Mouse (Mus musculus): ENCODE data around the gene Odf2.

DNA sequence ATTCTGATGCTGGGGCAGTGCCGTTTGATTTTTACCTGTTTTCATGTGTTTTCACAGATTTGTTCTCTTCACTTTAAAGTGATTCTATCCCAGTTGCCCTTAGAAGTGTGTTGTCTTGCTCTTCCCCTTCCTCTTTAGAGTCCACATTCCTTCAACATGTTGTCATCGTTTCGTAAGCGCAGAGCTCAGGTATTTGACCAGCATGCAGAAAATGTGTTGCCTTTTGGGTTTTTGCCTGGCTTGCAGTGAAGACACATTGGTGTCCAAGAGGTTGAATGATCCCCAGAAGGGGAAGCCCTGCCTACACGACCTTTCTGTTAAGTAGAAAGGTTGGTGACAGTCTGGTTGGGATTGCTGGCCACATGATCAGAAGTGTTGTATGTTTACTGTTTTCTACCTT, 79.6 kb downstream of the Odf2 start:
- TF ChIP-seq CTCF (IDR thresholded peaks at IDR 0.05; ENCODE audit: borderline replicate concordance, control insufficient read depth, extremely low read depth, insufficient read depth, low read length, poor library complexity) (no peak), POLR2A (IDR thresholded peaks at IDR 0.05; ENCODE audit: control insufficient read depth, extremely low read depth, insufficient read depth, low read length, poor library complexity) (no peak)

All from thymus, adult 2 months (tissue).